Mouse (Mus musculus) heart, embryonic 14.5 days (tissue): ENCODE results near the gene Samm50. TPM values are rescaled to one million over a fixed set of nuclear protein-coding genes. Genes with fewer than 3 reads are reported as not detected.
"Not testable (repeated sequence)": the region's sequence is repeated elsewhere in the genome, so short reads cannot be mapped to it uniquely, and the experiment has no call there.

Experiments
- ATAC-seq: fragments of 200-750 bp; cut with Nextera tagmentation; 2 replicates; pipeline ENCODE4 v1.8.0; 2017; ENCODE audit warnings: low read depth, moderate TSS enrichment; ENCODE audit not compliant: insufficient number of reproducible peaks, insufficient read depth, low FRiP score
- H3K27ac ChIP-seq, 2 experiments: fragments of 200-500 bp in 1 of 2; fragments of 300-500 bp in 1 of 2; sonication (generic) in 1 of 2; replicated peaks in 1 of 2; 2 replicates each; pipeline ENCODE4 v1.5.1; 2012 to 2014; ENCODE audit warnings: low read depth in 2 of 2, low read length in 2 of 2, control low read depth in 1 of 2, mild to moderate bottlenecking in 1 of 2, mixed read lengths in 1 of 2; ENCODE audit not compliant: control insufficient read depth in 1 of 2, insufficient read depth in 1 of 2
- H3K27me3 ChIP-seq: fragments of 300-500 bp; sonication (generic); 2 replicates; pipeline ENCODE4 v1.6.1; 2014; ENCODE audit warnings: mild to moderate bottlenecking, low read length, control low read depth; ENCODE audit not compliant: control insufficient read depth, insufficient read depth
- H3K36me3 ChIP-seq: fragments of 300-500 bp; sonication (generic); 2 replicates; pipeline ENCODE4 v1.6.1; 2014; ENCODE audit warnings: mild to moderate bottlenecking, control low read depth, low read length, mixed read lengths; ENCODE audit not compliant: control insufficient read depth, insufficient read depth
- H3K4me1 ChIP-seq, 2 experiments: fragments of 200-500 bp in 1 of 2; fragments of 300-500 bp in 1 of 2; sonication (generic) in 1 of 2; 2 replicates each; pipeline ENCODE4 v1.6.1; 2012 to 2014; ENCODE audit warnings: low read length in 2 of 2, control low read depth in 1 of 2, mixed read lengths in 1 of 2; ENCODE audit not compliant: control insufficient read depth in 2 of 2, insufficient read depth in 2 of 2
- H3K4me2 ChIP-seq: fragments of 300-500 bp; sonication (generic); 2 replicates; pipeline ENCODE4 v1.6.1; 2014; ENCODE audit warnings: mild to moderate bottlenecking, low read length
- H3K4me3 ChIP-seq, 2 experiments: fragments of 200-500 bp in 1 of 2; fragments of 300-500 bp in 1 of 2; sonication (generic) in 1 of 2; 2 replicates each; pipeline ENCODE4 v1.5.1; 2012 to 2014; ENCODE audit warnings: low read length in 2 of 2, mild to moderate bottlenecking in 2 of 2, control low read depth in 1 of 2, low read depth in 1 of 2, moderate library complexity in 1 of 2; ENCODE audit not compliant: control insufficient read depth in 1 of 2, insufficient read depth in 1 of 2
- H3K9ac ChIP-seq: fragments of 300-500 bp; sonication (generic); 2 replicates; pipeline ENCODE4 v1.6.1; 2014; ENCODE audit warnings: mild to moderate bottlenecking, low read length
- H3K9me3 ChIP-seq: fragments of 300-500 bp; sonication (generic); 2 replicates; pipeline ENCODE4 v1.6.1; 2016; ENCODE audit warnings: low read length, control low read depth; ENCODE audit not compliant: control insufficient read depth
- WGBS: fragments of 180-500 bp; shearing (Covaris S2); extraction: QIAGEN DNeasy Blood & Tissue Kit; methylation state at CpG from one replicate; pipeline ENCODE4 v1.1.7; 2014; 5-methylcytosine and 5-hydroxymethylcytosine counted together
- polyA plus RNA-seq: library from polyadenylated mRNA; unstranded; fragments of >200 nt; fragmentation: Nextera tagmentation; extraction: Ambion mirVana; gene quantifications from 2 replicates; pipeline ENCODE4 v1.2.1, GENCODE M21; 2014

Gene Samm50
- 85.2 and 88.2 TPM in 2 replicates for polyA plus RNA-seq

- H3K4me2 ChIP-seq = peak within 1 kb of the TSS; percentile 79
- 3% methylated on average over 48 of the region's 48 CpGs for WGBS
These were observed at the start of gene Samm50 for GRCm38 (mm10) chr15:84192058-84192791. TSS of gene Samm50 (plus strand) at chr15:84192241.

DNA sequence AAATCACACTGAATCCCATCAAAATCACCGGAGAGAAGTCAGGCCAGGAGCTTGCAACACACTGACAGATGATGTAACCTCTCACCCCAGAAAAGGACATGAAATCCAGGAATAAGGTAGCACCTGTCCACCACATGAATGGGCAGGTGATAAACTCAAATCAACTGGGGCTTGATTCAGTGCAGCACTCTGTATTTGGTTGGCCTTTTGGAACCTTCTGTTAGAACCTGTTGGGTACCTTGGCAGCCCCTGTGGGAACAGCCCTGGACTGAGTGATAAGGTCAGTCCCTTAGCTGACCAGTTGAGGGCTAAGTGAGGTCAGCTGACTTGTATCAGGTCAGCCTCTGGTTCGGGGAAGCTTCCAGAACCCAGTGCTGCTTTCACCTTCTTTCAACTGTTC, 35.9 kb upstream of the Samm50 start:
- Histone ChIP-seq H3K4me1 (no peaks in the 10 kb centered on the region), H3K36me3 (no peaks in the 10 kb centered on the region), H3K9ac (no peak overlapping the region), H3K27me3 (no peaks in the 10 kb centered on the region), H3K4me3 (no peak overlapping the region), H3K9me3 (no peaks in the 10 kb centered on the region), H3K4me2 (no peak overlapping the region), H3K27ac (no peak overlapping the region)
- WGBS = 80% methylated on average over 2 of the region's 2 CpGs
- no peak for ATAC-seq

More at GRCm38 (mm10) chr15:84192058-84192791, at the start of gene Samm50:
- ATAC-seq = peak; percentile 94
- Histone ChIP-seq H3K27ac (peak within 1 kb of the TSS; percentile 96 to 99), H3K9me3 (no peaks in the 10 kb centered on the region), H3K36me3 (peaks cover 23% of the 10 kb centered on the region), H3K27me3 (no peaks in the 10 kb centered on the region), H3K4me3 (peak within 1 kb of the TSS; percentile 85 to 93), H3K4me1 (peaks cover 4 to 7% of the 10 kb centered on the region in 2 experiments), H3K9ac (peak within 1 kb of the TSS; percentile 95)

GRCm38 (mm10) chr15:84157530-84157929, 34.5 kb upstream of the Samm50 start:
- not testable (repeated sequence) for H3K36me3 ChIP-seq, ATAC-seq, H3K9ac ChIP-seq, H3K4me2 ChIP-seq, H3K4me1 ChIP-seq, H3K9me3 ChIP-seq, H3K4me3 ChIP-seq, H3K27me3 ChIP-seq, H3K27ac ChIP-seq
- 78% methylated on average over 6 of the region's 6 CpGs for WGBS

DNA sequence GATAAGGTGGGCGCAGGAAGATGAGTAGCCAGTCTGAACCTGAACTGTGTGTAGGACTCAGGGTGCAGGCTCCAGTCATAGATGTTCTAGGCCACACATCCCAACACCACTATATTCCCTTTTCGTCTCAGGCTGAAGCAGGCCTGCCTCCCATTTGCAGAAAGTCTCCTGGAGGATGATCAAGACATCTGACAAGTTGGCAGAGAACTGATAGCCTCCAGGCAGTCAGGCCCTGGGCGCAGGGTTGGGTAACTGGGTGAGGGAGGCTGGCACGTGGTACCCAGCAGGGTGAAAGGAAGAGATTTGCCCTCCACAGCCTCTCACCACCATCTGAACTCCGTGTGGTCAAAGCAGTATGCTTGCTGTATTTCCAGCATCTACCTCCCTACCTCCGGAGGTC, 30.2 kb upstream of the Samm50 start:
- ATAC-seq = no peak
- H3K9me3 ChIP-seq = no peaks in the 10 kb centered on the region
- H3K9ac ChIP-seq = no peak overlapping the region
- no peaks in the 10 kb centered on the region for H3K36me3 ChIP-seq
- H3K27me3 ChIP-seq = no peaks in the 10 kb centered on the region
- WGBS = 77% methylated on average over 6 of the region's 6 CpGs
- H3K4me3 ChIP-seq = no peak overlapping the region
- H3K27ac ChIP-seq = no peak overlapping the region
- no peak overlapping the region for H3K4me2 ChIP-seq
- H3K4me1 ChIP-seq = no peaks in the 10 kb centered on the region

DNA sequence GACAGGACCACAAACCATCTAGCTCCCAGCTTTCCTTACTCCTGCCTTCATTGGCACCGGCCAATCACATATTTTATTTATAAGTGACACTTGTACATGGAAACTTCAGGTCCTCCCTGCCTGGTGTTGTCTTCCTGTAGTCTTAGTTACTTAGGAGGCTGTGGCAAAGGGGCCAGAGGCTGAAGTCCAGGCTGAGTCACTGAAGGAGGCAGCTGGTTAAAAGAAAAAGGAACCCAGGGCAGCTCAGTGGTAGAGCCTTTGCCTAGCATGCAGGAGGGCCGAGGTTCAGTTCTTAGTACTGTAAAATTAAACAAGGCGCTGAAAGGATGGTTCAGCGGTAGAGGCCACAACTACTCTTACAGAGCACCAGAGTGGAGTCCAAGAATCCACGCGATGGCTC, 25.2 kb upstream of the Samm50 start:
- no peak overlapping the region for H3K4me2 ChIP-seq
- H3K4me3 ChIP-seq = no peak overlapping the region
- H3K27me3 ChIP-seq = no peaks in the 10 kb centered on the region; the same call in 1 of the 2 replicates
- no peak overlapping the region for H3K27ac ChIP-seq
- H3K9me3 ChIP-seq = no peaks in the 10 kb centered on the region
- peaks cover 7 to 15% of the 10 kb centered on the region in 2 experiments for H3K4me1 ChIP-seq
- no peak for ATAC-seq
- WGBS = 67% methylated on average over 6 of the region's 6 CpGs
- no peak overlapping the region for H3K9ac ChIP-seq
- no peaks in the 10 kb centered on the region for H3K36me3 ChIP-seq

- H3K9me3 ChIP-seq = no peaks in the 10 kb centered on the region
- H3K4me1 ChIP-seq = peaks cover 7 to 15% of the 10 kb centered on the region in 2 experiments
- WGBS = 0% methylated on average over 28 of the region's 28 CpGs
- H3K4me3 ChIP-seq = peak within 1 kb of the TSS; percentile 51 to 52
- no peaks in the 10 kb centered on the region; the same call in 1 of the 2 replicates for H3K27me3 ChIP-seq
- H3K27ac ChIP-seq = 0 out of 4 replicates have a peak within 1 kb of the TSS, but pooled peaks of 1 of the 2 experiments have one; percentile 0
- no peaks in the 10 kb centered on the region for H3K36me3 ChIP-seq
- peak; percentile 92 for ATAC-seq
- peak within 1 kb of the TSS; percentile 65 for H3K9ac ChIP-seq
- peak within 1 kb of the TSS; percentile 98 for H3K4me2 ChIP-seq
These were observed 24.4 kb upstream of the Samm50 start, which contains the start of gene Pnpla3 for GRCm38 (mm10) chr15:84167600-84167999. TSS of gene Pnpla3 (plus strand) at chr15:84167837.

DNA sequence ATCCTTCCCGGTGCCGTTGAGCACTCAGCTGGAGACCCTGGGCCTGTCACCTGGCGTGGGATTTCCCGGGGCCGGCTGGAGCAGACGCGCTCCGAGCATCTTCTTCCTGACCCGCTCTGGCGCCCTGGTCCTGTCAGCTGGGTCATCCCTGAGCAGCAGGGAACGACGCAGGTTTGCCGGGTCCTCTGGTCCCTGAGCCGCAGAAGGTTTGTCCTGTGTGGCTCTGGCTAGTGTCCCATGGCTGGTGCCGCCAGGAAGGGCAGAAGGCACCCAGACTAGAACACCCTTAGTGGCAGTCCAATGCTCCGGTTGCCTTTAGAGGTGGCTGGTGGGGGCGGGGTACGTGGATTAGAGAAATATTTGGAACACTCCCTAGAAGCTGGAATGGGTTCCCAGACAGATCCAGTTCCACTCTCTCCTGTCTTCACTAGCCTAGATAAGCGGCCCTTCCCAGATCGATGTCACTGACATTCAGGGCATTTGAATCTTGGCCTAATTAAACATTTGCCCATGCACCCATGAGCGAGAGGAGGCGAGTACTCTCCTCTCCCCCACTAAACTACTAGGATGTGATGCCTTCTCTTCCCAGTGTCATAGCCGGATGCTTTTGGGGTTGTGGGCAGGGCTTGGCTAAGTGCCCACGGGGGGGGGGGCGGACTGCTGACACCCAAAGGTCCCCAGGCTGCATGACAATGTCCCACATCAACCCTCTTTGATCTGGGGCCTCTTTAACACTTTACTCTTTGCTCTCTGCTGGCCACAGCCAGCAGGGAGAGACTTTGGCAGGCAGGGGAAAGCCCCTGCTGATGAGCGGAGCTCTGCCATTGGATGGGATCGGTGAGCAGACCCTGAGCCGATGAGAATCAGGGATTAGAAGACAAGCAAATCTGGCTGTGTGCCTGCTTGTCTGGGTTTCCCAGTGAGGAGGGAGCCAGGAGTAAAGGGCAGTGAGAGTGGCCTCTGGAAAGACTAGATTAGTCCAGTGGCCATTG, 23.6 kb upstream of the Samm50 start:
- 0 out of 4 replicates have a peak overlapping the region, but pooled peaks of 1 of the 2 experiments have one; percentile 0 for H3K27ac ChIP-seq
- peak; percentile 37; the same call in 1 of the 2 replicates for ATAC-seq
- peaks cover 7 to 15% of the 10 kb centered on the region in 2 experiments for H3K4me1 ChIP-seq
- WGBS = 1% methylated on average over 28 of the region's 28 CpGs
- no peaks in the 10 kb centered on the region for H3K36me3 ChIP-seq
- H3K9me3 ChIP-seq = no peaks in the 10 kb centered on the region
- peak overlapping the region; percentile 98 for H3K4me2 ChIP-seq
- H3K4me3 ChIP-seq = peak overlapping the region; percentile 51 to 52
- peak overlapping the region; percentile 65 for H3K9ac ChIP-seq
- H3K27me3 ChIP-seq = no peaks in the 10 kb centered on the region; the same call in 1 of the 2 replicates
